Mouse (Mus musculus): Measurements from ENCODE around the gene Olfr698. TPM values are rescaled to one million over a fixed set of nuclear protein-coding genes. Genes with fewer than 3 reads are reported as not detected.
"Not testable (repeated sequence)": the region's sequence is repeated elsewhere in the genome, so short reads cannot be mapped to it uniquely, and the experiment has no call there.

Gene Olfr698
- not detected in 2 replicates for polyA plus RNA-seq (2014; fragmentation: Nextera tagmentation; extraction: Ambion mirVana)

DNA sequence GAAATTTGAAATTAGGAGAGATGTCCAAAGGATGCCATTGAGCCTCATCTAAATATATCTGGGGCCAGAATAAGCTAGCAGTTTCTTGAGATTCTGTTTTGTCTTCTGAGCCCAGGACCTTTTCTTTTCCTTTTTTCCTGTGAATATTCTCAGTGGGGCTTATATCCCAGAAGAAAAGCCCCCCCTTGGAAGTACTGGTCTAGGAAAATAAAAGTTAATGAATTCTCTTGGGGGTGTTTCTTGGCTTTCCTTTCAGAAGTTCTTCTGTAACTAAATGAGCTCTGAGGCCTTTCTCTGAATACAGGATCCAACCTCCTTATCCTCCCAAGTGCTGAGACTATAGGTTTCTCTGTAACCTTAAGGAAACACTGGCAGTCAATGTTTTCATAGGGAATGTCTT, at the start of gene Olfr698:
Gene Olfr698 (minus strand): TSS at position 101 of the 400 bp plus-strand sequence.
- Histone ChIP-seq H3K27ac (ENCODE audit: low read length) (no peak within 1 kb of the TSS), H3K4me1 (ENCODE audit: control insufficient read depth, insufficient read depth, low read length) (no peaks in the 10 kb centered on the region), H3K4me2 (replicated peaks; ENCODE audit: low read depth, low read length) (no peak within 1 kb of the TSS), H3K27me3 (ENCODE audit: control insufficient read depth, insufficient read depth, low read length) (no peaks in the 10 kb centered on the region), H3K36me3 (ENCODE audit: control insufficient read depth, insufficient read depth, low read length) (no peaks in the 10 kb centered on the region), H3K9ac (replicated peaks; ENCODE audit: low read depth, low read length) (no peak within 1 kb of the TSS), H3K4me3 (ENCODE audit: low read depth, low read length) (no peak within 1 kb of the TSS), H3K9me3 (ENCODE audit: control insufficient read depth, low read depth, low read length) (no peaks in the 10 kb centered on the region)
- ATAC-seq (ENCODE audit: insufficient number of reproducible peaks, insufficient read depth, low FRiP score, low read depth): no peak

DNA sequence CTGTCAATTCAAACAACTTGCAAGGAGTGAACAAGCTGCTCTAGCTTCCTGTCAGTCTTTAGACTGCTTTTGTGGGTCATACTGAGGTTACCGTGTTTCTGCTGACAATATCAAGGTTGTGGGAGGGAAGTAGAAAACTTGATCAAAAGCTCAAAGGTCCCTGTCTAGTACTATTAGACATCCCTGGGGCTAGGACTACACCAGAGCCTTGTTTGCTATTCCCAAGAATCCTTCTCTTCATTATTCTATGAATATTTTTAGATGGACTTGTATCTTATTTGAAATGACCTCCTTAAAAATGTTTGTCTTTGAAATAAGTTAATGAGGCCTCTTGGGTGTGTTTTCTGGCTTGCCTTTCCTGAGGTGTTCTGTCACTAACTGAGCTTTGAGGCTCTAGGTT, 37.9 kb upstream of the Olfr698 start, which contains the start of gene Olfr699:
Gene Olfr699 (minus strand): TSS at position 101 of the 400 bp plus-strand sequence.
- H3K4me3 ChIP-seq (ENCODE audit: low read depth, low read length): no peak within 1 kb of the TSS
- H3K9ac ChIP-seq (replicated peaks; ENCODE audit: low read depth, low read length): no peak within 1 kb of the TSS
- no peaks in the 10 kb centered on the region for H3K27me3 ChIP-seq (ENCODE audit: control insufficient read depth, insufficient read depth, low read length)
- WGBS: 82% methylated on average over 1 of the region's 1 CpGs
- no peaks in the 10 kb centered on the region for H3K9me3 ChIP-seq (ENCODE audit: control insufficient read depth, low read depth, low read length)
- no peaks in the 10 kb centered on the region for H3K36me3 ChIP-seq (ENCODE audit: control insufficient read depth, insufficient read depth, low read length)
- no peak within 1 kb of the TSS for H3K27ac ChIP-seq (ENCODE audit: low read length)
- ATAC-seq (ENCODE audit: insufficient number of reproducible peaks, insufficient read depth, low FRiP score, low read depth): no peak
- H3K4me1 ChIP-seq (ENCODE audit: control insufficient read depth, insufficient read depth, low read length): no peaks in the 10 kb centered on the region
- H3K4me2 ChIP-seq (replicated peaks; ENCODE audit: low read depth, low read length): no peak within 1 kb of the TSS

DNA sequence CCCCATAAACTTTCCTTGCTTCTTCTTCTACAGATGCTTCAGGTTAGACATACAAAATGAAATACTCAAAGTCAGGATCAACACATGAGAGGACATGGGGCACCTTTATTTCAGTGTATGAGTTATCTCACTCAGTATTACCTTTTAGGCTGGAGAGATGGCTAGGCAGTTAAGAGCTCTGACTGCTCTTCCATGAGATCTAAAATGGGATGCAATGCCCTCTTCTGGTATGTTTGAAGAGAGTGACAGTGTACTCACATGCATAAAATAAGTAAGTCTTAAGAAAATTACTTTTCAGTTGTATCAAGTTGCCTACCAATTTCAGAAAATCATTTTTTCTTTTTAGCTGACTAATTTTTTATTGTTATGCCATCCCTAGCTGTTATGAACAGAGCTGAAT, 33.1 kb upstream of the Olfr698 start:
- H3K9ac ChIP-seq (replicated peaks; ENCODE audit: low read depth, low read length): no peak overlapping the region

DNA sequence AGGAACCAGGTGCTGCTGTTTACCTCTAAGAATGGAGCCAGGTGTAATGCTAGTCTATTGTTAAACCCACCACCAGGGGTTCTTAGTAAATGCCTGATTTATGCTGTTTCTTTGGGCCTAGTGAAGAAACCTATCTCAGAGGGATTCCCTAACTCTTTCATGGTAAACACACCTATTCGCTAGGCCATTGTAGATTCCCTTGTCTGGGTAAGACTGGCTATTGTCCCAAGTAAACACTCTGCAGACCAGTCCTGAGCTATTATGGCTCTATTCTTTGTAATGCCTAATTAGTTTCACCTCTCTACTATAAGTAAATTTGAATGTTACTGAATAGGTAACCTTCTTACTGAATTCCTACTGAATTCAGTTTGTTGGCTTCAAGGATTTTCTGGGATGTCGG, 5.8 kb upstream of the Olfr698 start:
- H3K4me2 ChIP-seq (replicated peaks; ENCODE audit: low read depth, low read length); H3K9ac ChIP-seq (replicated peaks; ENCODE audit: low read depth, low read length); ATAC-seq (ENCODE audit: insufficient number of reproducible peaks, insufficient read depth, low FRiP score, low read depth); H3K36me3 ChIP-seq (ENCODE audit: control insufficient read depth, insufficient read depth, low read length); H3K4me1 ChIP-seq (ENCODE audit: control insufficient read depth, insufficient read depth, low read length); H3K4me3 ChIP-seq (ENCODE audit: low read depth, low read length); H3K9me3 ChIP-seq (ENCODE audit: control insufficient read depth, low read depth, low read length); H3K27ac ChIP-seq (ENCODE audit: low read length); H3K27me3 ChIP-seq (ENCODE audit: control insufficient read depth, insufficient read depth, low read length): not testable (repeated sequence)
- 93% methylated on average over 2 of the region's 2 CpGs for WGBS

More for the DNA sequence above, 33.1 kb upstream of the Olfr698 start:
- no peaks in the 10 kb centered on the region for H3K36me3 ChIP-seq (ENCODE audit: control insufficient read depth, insufficient read depth, low read length)
- no peak overlapping the region for H3K4me3 ChIP-seq (ENCODE audit: low read depth, low read length)
- ATAC-seq (ENCODE audit: insufficient number of reproducible peaks, insufficient read depth, low FRiP score, low read depth): no peak
- H3K4me2 ChIP-seq (replicated peaks; ENCODE audit: low read depth, low read length): no peak overlapping the region
- H3K4me1 ChIP-seq (ENCODE audit: control insufficient read depth, insufficient read depth, low read length): no peaks in the 10 kb centered on the region
- H3K27me3 ChIP-seq (ENCODE audit: control insufficient read depth, insufficient read depth, low read length): no peaks in the 10 kb centered on the region
- no peak overlapping the region for H3K27ac ChIP-seq (ENCODE audit: low read length)
- H3K9me3 ChIP-seq (ENCODE audit: control insufficient read depth, low read depth, low read length): no peaks in the 10 kb centered on the region

DNA sequence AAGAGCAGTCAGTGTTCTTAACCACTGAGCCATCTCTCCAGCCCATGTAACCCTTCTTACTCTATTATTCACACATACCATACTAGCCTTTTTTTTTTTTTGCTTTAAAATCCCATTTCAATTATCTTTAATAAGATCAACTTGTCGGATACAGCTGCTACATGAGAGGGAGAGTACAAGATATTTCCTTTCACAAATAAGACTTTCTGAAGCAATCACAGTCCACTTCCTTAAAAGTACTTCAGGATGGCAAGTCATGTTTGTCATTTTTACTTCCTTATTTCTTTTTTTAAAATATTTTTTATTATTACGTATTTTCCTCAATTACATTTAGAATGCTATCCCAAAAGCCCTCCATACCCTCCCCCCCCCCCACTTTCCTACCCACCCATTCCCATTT, 3.6 kb upstream of the Olfr698 start:
- 94% methylated on average over 2 of the region's 2 CpGs for whole genome bisulfite sequencing
- H3K27ac ChIP-seq (ENCODE audit: low read length): no peak overlapping the region

DNA sequence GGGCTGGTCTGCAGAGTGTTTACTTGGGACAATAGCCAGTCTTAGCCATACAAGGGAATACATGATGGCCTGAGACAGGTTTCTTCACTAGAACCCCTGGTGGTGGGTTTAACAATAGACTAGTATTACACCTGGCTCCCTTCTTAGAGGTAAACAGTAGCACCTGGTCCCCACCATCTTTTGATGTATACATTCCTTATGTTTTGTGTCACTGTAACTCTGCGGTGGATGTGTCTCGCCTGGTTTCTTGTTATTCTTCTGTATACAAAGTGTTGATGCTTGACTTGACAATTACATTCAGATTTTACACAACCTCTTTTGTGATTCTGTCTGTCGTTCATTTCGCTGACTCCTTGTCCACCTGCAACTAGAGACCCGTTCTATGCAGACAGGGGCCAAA, 9.4 kb downstream of the Olfr698 start:
- H3K4me3 ChIP-seq (ENCODE audit: low read depth, low read length): no peak overlapping the region
- no peak overlapping the region for H3K4me2 ChIP-seq (replicated peaks; ENCODE audit: low read depth, low read length)
- H3K4me1 ChIP-seq (ENCODE audit: control insufficient read depth, insufficient read depth, low read length): no peaks in the 10 kb centered on the region
- H3K36me3 ChIP-seq (ENCODE audit: control insufficient read depth, insufficient read depth, low read length): no peaks in the 10 kb centered on the region
- H3K27ac ChIP-seq (ENCODE audit: low read length): no peak overlapping the region
- H3K27me3 ChIP-seq (ENCODE audit: control insufficient read depth, insufficient read depth, low read length): no peaks in the 10 kb centered on the region
- H3K9me3 ChIP-seq (ENCODE audit: control insufficient read depth, low read depth, low read length): no peaks in the 10 kb centered on the region
- no peak overlapping the region for H3K9ac ChIP-seq (replicated peaks; ENCODE audit: low read depth, low read length)
- 90% methylated on average over 5 of the region's 5 CpGs for WGBS
- no peak for ATAC-seq (ENCODE audit: insufficient number of reproducible peaks, insufficient read depth, low FRiP score, low read depth)

More for the DNA sequence above, 3.6 kb upstream of the Olfr698 start:
- Histone ChIP-seq H3K4me2 (replicated peaks; ENCODE audit: low read depth, low read length) (no peak overlapping the region), H3K9me3 (ENCODE audit: control insufficient read depth, low read depth, low read length) (no peaks in the 10 kb centered on the region), H3K9ac (replicated peaks; ENCODE audit: low read depth, low read length) (no peak overlapping the region), H3K36me3 (ENCODE audit: control insufficient read depth, insufficient read depth, low read length) (no peaks in the 10 kb centered on the region), H3K27me3 (ENCODE audit: control insufficient read depth, insufficient read depth, low read length) (no peaks in the 10 kb centered on the region), H3K4me1 (ENCODE audit: control insufficient read depth, insufficient read depth, low read length) (no peaks in the 10 kb centered on the region), H3K4me3 (ENCODE audit: low read depth, low read length) (no peak overlapping the region)
- no peak for ATAC-seq (ENCODE audit: insufficient number of reproducible peaks, insufficient read depth, low FRiP score, low read depth)

DNA sequence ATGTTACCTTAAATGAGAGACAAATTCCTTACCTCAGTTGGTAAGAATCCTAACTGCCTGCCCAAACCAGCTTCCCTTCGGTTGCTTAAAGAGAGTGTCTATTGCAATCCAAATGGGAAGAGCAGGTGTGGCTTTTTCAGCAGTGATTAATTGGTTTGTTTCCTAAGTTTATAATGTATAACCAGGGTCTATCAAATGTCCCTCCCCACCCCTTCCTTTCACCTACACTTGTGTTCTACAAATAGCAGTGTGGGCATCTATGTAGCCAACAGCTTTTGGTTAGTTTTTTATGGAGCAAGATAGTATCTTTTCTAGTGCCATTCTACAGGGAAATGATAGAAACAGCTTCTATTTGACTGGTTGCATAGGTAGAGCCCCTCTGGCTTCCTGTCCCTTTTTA, 12.9 kb downstream of the Olfr698 start, which contains the start of gene Olfr697:
Gene Olfr697 (minus strand): TSS at position 101 of the 400 bp plus-strand sequence.
- Histone ChIP-seq H3K36me3 (ENCODE audit: control insufficient read depth, insufficient read depth, low read length) (no peaks in the 10 kb centered on the region), H3K9me3 (ENCODE audit: control insufficient read depth, low read depth, low read length) (no peaks in the 10 kb centered on the region), H3K27me3 (ENCODE audit: control insufficient read depth, insufficient read depth, low read length) (no peaks in the 10 kb centered on the region), H3K4me1 (ENCODE audit: control insufficient read depth, insufficient read depth, low read length) (no peaks in the 10 kb centered on the region), H3K4me2 (replicated peaks; ENCODE audit: low read depth, low read length) (no peak within 1 kb of the TSS), H3K27ac (ENCODE audit: low read length) (no peak within 1 kb of the TSS), H3K4me3 (ENCODE audit: low read depth, low read length) (no peak within 1 kb of the TSS), H3K9ac (replicated peaks; ENCODE audit: low read depth, low read length) (no peak within 1 kb of the TSS)
- no peak for ATAC-seq (ENCODE audit: insufficient number of reproducible peaks, insufficient read depth, low FRiP score, low read depth)
- WGBS: 79% methylated on average over 1 of the region's 1 CpGs

DNA sequence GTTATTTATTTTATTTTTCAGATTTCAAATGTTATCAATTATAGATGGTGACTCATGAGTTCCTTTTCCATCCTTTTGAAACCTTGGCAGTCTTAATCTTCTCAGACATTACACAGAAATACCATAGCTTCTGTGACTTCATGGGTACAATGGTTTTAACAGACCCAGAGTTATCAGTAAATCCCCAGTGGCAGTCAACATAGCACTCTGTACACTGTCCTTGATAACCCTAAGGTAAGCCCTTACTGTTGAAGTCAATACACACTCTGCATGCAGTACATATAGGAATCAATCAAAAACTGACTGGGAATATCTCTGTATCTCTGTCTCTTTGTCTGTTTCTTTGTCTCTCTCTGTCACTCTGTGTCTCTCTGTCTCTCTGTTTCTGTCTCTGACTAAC, 18.2 kb downstream of the Olfr698 start:
- H3K27me3 ChIP-seq (ENCODE audit: control insufficient read depth, insufficient read depth, low read length): no peaks in the 10 kb centered on the region

DNA sequence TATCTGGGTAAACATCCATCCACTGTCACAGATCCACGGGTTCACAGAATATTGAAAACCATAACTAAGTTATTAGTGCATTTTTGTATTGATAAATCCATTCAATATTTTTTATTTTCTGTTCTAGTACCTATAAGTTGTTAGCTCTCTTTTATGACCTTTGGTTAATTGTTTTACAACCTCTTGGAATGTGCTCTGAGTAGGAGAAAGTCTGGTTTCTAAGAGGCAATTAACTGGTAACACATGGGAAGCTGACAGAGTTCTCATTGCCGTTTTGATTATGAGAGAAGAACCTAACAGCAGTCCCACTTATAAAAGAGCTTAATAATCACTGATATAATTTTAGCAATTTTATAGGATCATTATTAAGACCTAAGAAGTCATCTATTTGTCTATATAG, 21.5 kb downstream of the Olfr698 start:
- no peak overlapping the region for H3K4me3 ChIP-seq (ENCODE audit: low read depth, low read length)
- WGBS: 42% methylated on average over 2 of the region's 2 CpGs
- no peaks in the 10 kb centered on the region for H3K36me3 ChIP-seq (ENCODE audit: control insufficient read depth, insufficient read depth, low read length)
- H3K27me3 ChIP-seq (ENCODE audit: control insufficient read depth, insufficient read depth, low read length): no peaks in the 10 kb centered on the region
- ATAC-seq (ENCODE audit: insufficient number of reproducible peaks, insufficient read depth, low FRiP score, low read depth): no peak
- H3K27ac ChIP-seq (ENCODE audit: low read length): no peak overlapping the region
- no peaks in the 10 kb centered on the region for H3K4me1 ChIP-seq (ENCODE audit: control insufficient read depth, insufficient read depth, low read length)
- no peaks in the 10 kb centered on the region for H3K9me3 ChIP-seq (ENCODE audit: control insufficient read depth, low read depth, low read length)
- H3K9ac ChIP-seq (replicated peaks; ENCODE audit: low read depth, low read length): no peak overlapping the region
- H3K4me2 ChIP-seq (replicated peaks; ENCODE audit: low read depth, low read length): no peak overlapping the region

More for the DNA sequence above, 18.2 kb downstream of the Olfr698 start:
- Histone ChIP-seq H3K9ac (replicated peaks; ENCODE audit: low read depth, low read length) (no peak overlapping the region), H3K4me3 (ENCODE audit: low read depth, low read length) (no peak overlapping the region), H3K9me3 (ENCODE audit: control insufficient read depth, low read depth, low read length) (no peaks in the 10 kb centered on the region), H3K4me2 (replicated peaks; ENCODE audit: low read depth, low read length) (no peak overlapping the region), H3K4me1 (ENCODE audit: control insufficient read depth, insufficient read depth, low read length) (no peaks in the 10 kb centered on the region), H3K27ac (ENCODE audit: low read length) (no peak overlapping the region), H3K36me3 (ENCODE audit: control insufficient read depth, insufficient read depth, low read length) (no peaks in the 10 kb centered on the region)
- no peak for ATAC-seq (ENCODE audit: insufficient number of reproducible peaks, insufficient read depth, low FRiP score, low read depth)
